Comparison of ENCODE assay signal across 25 mouse cellular contexts in genomic region chr5:147875210-147875609, GRCm38 (mm10). TPM values are rescaled to one million over a fixed set of nuclear protein-coding genes. Genes with fewer than 3 reads are reported as not detected.
A peak's percentile ranks its signal among the peaks of the same experiment; 100 is the strongest.
DNase-seq lines count a peak whose midpoint lies in the region; ATAC-seq and TF ChIP-seq lines count a peak whose summit lies in the region.
"Had no signal": no experiment of that assay in that cellular context is flagged by ENCODE, and none has a peak within 500 bp of the region (broad histone marks: within the 10 kb centered on the region; RNA-seq: fewer than 3 reads in every experiment).

No protein-coding gene starts in this region.

- TF ChIP-seq CTCF in liver, postnatal 0 days (IDR thresholded peaks at IDR 0.05; ENCODE audit: low read depth): no peak

- no peaks in the 10 kb centered on the region for H3K27me3 ChIP-seq in erythroblast, embryonic 14.5 days (ENCODE audit: control insufficient read depth)
- no peaks in the 10 kb centered on the region for H3K27me3 ChIP-seq in liver, embryonic 12.5 days (replicated peaks)
- no peaks in the 10 kb centered on the region for H3K27me3 ChIP-seq in liver, postnatal 0 days (ENCODE audit: insufficient read depth, low read length)
- H3K27me3 ChIP-seq in liver, embryonic 16.5 days (ENCODE audit: control insufficient read depth, insufficient read depth, low read depth, low read length): no peaks in the 10 kb centered on the region
- no peaks in the 10 kb centered on the region for H3K27me3 ChIP-seq in forebrain, embryonic 14.5 days (replicated peaks; ENCODE audit: control insufficient read depth, insufficient read depth, low read length)
- H3K27me3 ChIP-seq: embryonic facial prominence, embryonic 13.5 days; forebrain, embryonic 15.5 days; heart, embryonic 12.5 days; heart, embryonic 15.5 days; Patski had no signal

- no peak overlapping the region for H3K27ac ChIP-seq in liver, embryonic 12.5 days
- H3K27ac ChIP-seq in liver, postnatal 0 days (ENCODE audit: low read depth): no peak overlapping the region
- H3K27ac ChIP-seq in liver, embryonic 16.5 days (ENCODE audit: low read length): 0 out of 2 replicates have a peak overlapping the region, but pooled peaks have one; percentile 16
- no peak overlapping the region for H3K27ac ChIP-seq in forebrain, embryonic 14.5 days (ENCODE audit: low read depth, low read length)
- H3K27ac ChIP-seq: embryonic facial prominence, embryonic 10.5 days; embryonic facial prominence, embryonic 13.5 days; forebrain, embryonic 15.5 days; heart, embryonic 15.5 days; hindbrain, embryonic 14.5 days; hindbrain, postnatal 0 days had no signal

- DNase-seq in liver, postnatal 0 days: no peak
- DNase-seq in adrenal gland, postnatal 4 days (ENCODE audit: low spot score in 2 of 2): no peak
- DNase-seq in forebrain, embryonic 14.5 days (ENCODE audit: low spot score): no peak
- DNase-seq: adrenal gland, postnatal 10 days; cerebellum, adult 11-12 months; cerebellum, adult 8-10 months; cerebellum, postnatal 10 days; cerebellum, postnatal 36 days; embryo, embryonic 11 days; gastrocnemius, postnatal 25 days; heart, adult 18-20 months; heart, postnatal 10 days; heart, postnatal 4 days had no signal

- no peak for ATAC-seq in erythroblast, adult 5-6 weeks (replicated peaks; ENCODE audit: low FRiP score, poor library complexity, severe bottlenecking)
- peak; percentile 58 for ATAC-seq in liver, embryonic 12.5 days
- ATAC-seq in liver, postnatal 0 days: no peak
- peak; percentile 31; the same call in 1 of the 2 replicates for ATAC-seq in liver, embryonic 16.5 days (ENCODE audit: low read depth)
- ATAC-seq in forebrain, embryonic 14.5 days: no peak
- ATAC-seq: forebrain, embryonic 15.5 days; hindbrain, postnatal 0 days; Patski had no signal

- TF ChIP-seq EP300 in liver, postnatal 0 days (IDR thresholded peaks at IDR 0.05; ENCODE audit: low read depth): no peak

- H3K36me3 ChIP-seq in erythroblast, embryonic 14.5 days (ENCODE audit: control insufficient read depth): peaks cover 98% of the 10 kb centered on the region
- peaks cover 99% of the 10 kb centered on the region for H3K36me3 ChIP-seq in liver, embryonic 12.5 days
- peaks cover 84% of the 10 kb centered on the region for H3K36me3 ChIP-seq in liver, postnatal 0 days (replicated peaks; ENCODE audit: insufficient read depth, low read length)
- peaks cover 54% of the 10 kb centered on the region for H3K36me3 ChIP-seq in liver, embryonic 16.5 days (ENCODE audit: control insufficient read depth, insufficient read depth)
- H3K36me3 ChIP-seq in forebrain, embryonic 14.5 days (ENCODE audit: control insufficient read depth, insufficient read depth, low read length): peaks cover 87% of the 10 kb centered on the region

- H3K9ac ChIP-seq in liver, embryonic 12.5 days: no peak overlapping the region
- H3K9ac ChIP-seq in liver, postnatal 0 days (replicated peaks): no peak overlapping the region
- no peak overlapping the region for H3K9ac ChIP-seq in liver, embryonic 16.5 days (ENCODE audit: low read depth, low read length)
- no peak overlapping the region for H3K9ac ChIP-seq in forebrain, embryonic 14.5 days (ENCODE audit: low read length)
- H3K9ac ChIP-seq: embryonic facial prominence, embryonic 13.5 days; forebrain, embryonic 15.5 days; heart, embryonic 12.5 days; heart, embryonic 15.5 days; hindbrain, embryonic 14.5 days had no signal

- no peak overlapping the region for H3K4me2 ChIP-seq in liver, embryonic 12.5 days
- H3K4me2 ChIP-seq in liver, postnatal 0 days (ENCODE audit: low read depth, low read length): no peak overlapping the region
- no peak overlapping the region for H3K4me2 ChIP-seq in liver, embryonic 16.5 days (ENCODE audit: low read depth, low read length)
- H3K4me2 ChIP-seq in forebrain, embryonic 14.5 days (ENCODE audit: low read length): no peak overlapping the region
- H3K4me2 ChIP-seq: embryonic facial prominence, embryonic 13.5 days; forebrain, embryonic 15.5 days; heart, embryonic 12.5 days; heart, embryonic 15.5 days; hindbrain, embryonic 14.5 days had no signal

- H3K4me3 ChIP-seq in erythroblast, embryonic 14.5 days (replicated peaks): peak overlapping the region; percentile 17
- H3K4me3 ChIP-seq in liver, embryonic 12.5 days: no peak overlapping the region
- H3K4me3 ChIP-seq in liver, postnatal 0 days (ENCODE audit: low read depth, low read length): no peak overlapping the region
- H3K4me3 ChIP-seq in liver, embryonic 16.5 days (ENCODE audit: low read depth, low read length): no peak overlapping the region
- H3K4me3 ChIP-seq in forebrain, embryonic 14.5 days (ENCODE audit: low read depth, low read length): no peak overlapping the region
- H3K4me3 ChIP-seq: embryonic facial prominence, embryonic 10.5 days; embryonic facial prominence, embryonic 13.5 days; forebrain, embryonic 15.5 days; heart, embryonic 12.5 days; heart, embryonic 15.5 days had no signal

- H3K4me1 ChIP-seq in erythroblast, embryonic 14.5 days (ENCODE audit: control insufficient read depth): peaks cover 15% of the 10 kb centered on the region
- peaks cover 25% of the 10 kb centered on the region for H3K4me1 ChIP-seq in liver, embryonic 12.5 days
- peaks cover 4% of the 10 kb centered on the region; the same call in 1 of the 2 replicates for H3K4me1 ChIP-seq in liver, postnatal 0 days (ENCODE audit: insufficient read depth)
- H3K4me1 ChIP-seq in liver, embryonic 16.5 days (ENCODE audit: control insufficient read depth, low read depth, low read length): peaks cover 5% of the 10 kb centered on the region
- no peaks in the 10 kb centered on the region for H3K4me1 ChIP-seq in forebrain, embryonic 14.5 days (ENCODE audit: control insufficient read depth, insufficient read depth, low read length)
- H3K4me1 ChIP-seq: embryonic facial prominence, embryonic 10.5 days; embryonic facial prominence, embryonic 13.5 days; forebrain, embryonic 15.5 days; heart, embryonic 12.5 days; heart, embryonic 15.5 days had no signal

- WGBS in liver, embryonic 12.5 days (ENCODE audit: insufficient replicate concordance): 70% methylated on average over 8 of the region's 8 CpGs
- WGBS in liver, postnatal 0 days (ENCODE audit: insufficient replicate concordance): 71% methylated on average over 8 of the region's 8 CpGs
- 48% methylated on average over 8 of the region's 8 CpGs for WGBS in liver, embryonic 16.5 days (ENCODE audit: insufficient replicate concordance)
- WGBS in forebrain, embryonic 14.5 days: 97% methylated on average over 8 of the region's 8 CpGs

- H3K9me3 ChIP-seq in erythroblast, embryonic 14.5 days (ENCODE audit: control insufficient read depth, low read length): peaks cover 2% of the 10 kb centered on the region
- no peaks in the 10 kb centered on the region for H3K9me3 ChIP-seq in liver, embryonic 12.5 days (replicated peaks)
- no peaks in the 10 kb centered on the region for H3K9me3 ChIP-seq in liver, postnatal 0 days (ENCODE audit: low read length)
- H3K9me3 ChIP-seq in liver, embryonic 16.5 days (replicated peaks; ENCODE audit: control insufficient read depth, low read length): no peaks in the 10 kb centered on the region
- H3K9me3 ChIP-seq in forebrain, embryonic 14.5 days (replicated peaks; ENCODE audit: control insufficient read depth, low read length): no peaks in the 10 kb centered on the region
- H3K9me3 ChIP-seq: embryonic facial prominence, embryonic 10.5 days; embryonic facial prominence, embryonic 13.5 days; forebrain, embryonic 15.5 days; heart, embryonic 12.5 days; heart, embryonic 15.5 days had no signal

RNA-seq across cellular contexts. Expression of gene Pomp, which starts 14.9 kb away (rescaled TPM):
- polyA plus RNA-seq in erythroblast, embryonic 14.5 days (2012): 1.0 and 1.3 TPM in 2 replicates
- total RNA-seq in erythroblast, adult 5-6 weeks (2015; ENCODE audit: low replicate concordance): 37.1 and 41.0 TPM in 2 replicates
- 23.3 and 23.4 TPM in 2 replicates for total RNA-seq in erythroblast, adult 5-6 weeks (2017; ENCODE audit: low replicate concordance)
- polyA plus RNA-seq in liver, embryonic 12.5 days (2016; fragmentation: Nextera tagmentation; extraction: Ambion mirVana): 309 and 314 TPM in 2 replicates
- polyA plus RNA-seq in liver, postnatal 0 days (2015; fragmentation: Nextera tagmentation; extraction: Ambion mirVana): 210 and 215 TPM in 2 replicates
- polyA plus RNA-seq in liver, embryonic 16.5 days (2015; fragmentation: Nextera tagmentation; extraction: Ambion mirVana): 172 and 202 TPM in 2 replicates
- 100 to 1,000 TPM; 147 to 177 TPM for total RNA-seq in adrenal gland, postnatal 4 days (2021)
- 513 and 580 TPM in 2 replicates for polyA plus RNA-seq in forebrain, embryonic 14.5 days (2014; fragmentation: Nextera tagmentation; extraction: Ambion mirVana)

RNA-seq across cellular contexts. Expression of gene Slc46a3, which starts 19.4 kb away (rescaled TPM):
- 0.69 and 1.5 TPM in 2 replicates for polyA plus RNA-seq in erythroblast, embryonic 14.5 days (2012)
- 15.0 and 19.6 TPM in 2 replicates for total RNA-seq in erythroblast, adult 5-6 weeks (2015; ENCODE audit: low replicate concordance)
- 8.2 and 16.5 TPM in 2 replicates for total RNA-seq in erythroblast, adult 5-6 weeks (2017; ENCODE audit: low replicate concordance)
- 10.5 and 10.6 TPM in 2 replicates for polyA plus RNA-seq in liver, embryonic 12.5 days (2016; fragmentation: Nextera tagmentation; extraction: Ambion mirVana)
- 8.9 and 11.6 TPM in 2 replicates for polyA plus RNA-seq in liver, postnatal 0 days (2015; fragmentation: Nextera tagmentation; extraction: Ambion mirVana)
- 16.2 and 16.6 TPM in 2 replicates for polyA plus RNA-seq in liver, embryonic 16.5 days (2015; fragmentation: Nextera tagmentation; extraction: Ambion mirVana)
- 1 to 10 TPM; 7.7 to 8.0 TPM for total RNA-seq in adrenal gland, postnatal 4 days (2021)
- polyA plus RNA-seq in forebrain, embryonic 14.5 days (2014; fragmentation: Nextera tagmentation; extraction: Ambion mirVana): 4.0 and 5.9 TPM in 2 replicates

Comparison
In these comparisons a context has a peak if more than half of its experiments do, and no peak if none do; other contexts are left out.
1. ATAC-seq: peak in liver, embryonic 12.5 days (single experiment) and liver, embryonic 16.5 days (single experiment); none in erythroblast, adult 5-6 weeks (single experiment), liver, postnatal 0 days (single experiment) and forebrain, embryonic 14.5 days (single experiment).
2. RNA of gene Pomp, which starts 14.9 kb away (polyA plus RNA-seq): 513 to 580 TPM in forebrain, embryonic 14.5 days, 309 to 314 TPM in liver, embryonic 12.5 days, 210 to 215 TPM in liver, postnatal 0 days and 172 to 202 TPM in liver, embryonic 16.5 days; 1.0 to 1.3 TPM in erythroblast, embryonic 14.5 days; every median in the first group is over 10 times any median in the second.